Mouse (Mus musculus): ENCODE measurements around the gene St3gal6. TPM values are rescaled to one million over a fixed set of nuclear protein-coding genes. Genes with fewer than 3 reads are reported as not detected.

The St3gal6 gene
- polyA plus RNA-seq, 1 experiment, result 12.0 TPM

DNA sequence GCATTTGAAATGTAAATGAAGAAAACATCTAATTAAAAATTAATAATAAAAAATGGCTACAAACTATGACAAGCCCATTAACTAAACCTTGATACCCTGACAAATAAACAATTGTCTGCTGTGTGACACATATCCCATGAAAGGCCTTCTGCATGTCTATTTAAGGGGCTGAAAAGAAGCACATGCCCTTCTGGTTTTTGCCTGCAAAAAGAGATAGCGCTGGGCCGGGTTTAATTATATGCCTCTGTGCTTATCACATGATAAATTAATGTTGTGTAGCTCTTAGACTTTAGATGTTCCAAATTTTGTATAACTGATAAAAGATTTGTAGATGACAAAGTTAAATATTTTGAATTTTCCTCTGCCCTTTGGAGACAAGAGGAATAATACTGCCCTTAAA, 9.2 kb upstream of the St3gal6 start:
- Histone ChIP-seq H3K36me3 (ENCODE audit: control insufficient read depth, insufficient read depth, low read length) (no peaks in the 10 kb centered on the region), H3K27me3 (ENCODE audit: control insufficient read depth, insufficient read depth, low read length) (no peaks in the 10 kb centered on the region), H3K4me3 (ENCODE audit: extremely low read depth, insufficient read depth, insufficient read length) (no peak overlapping the region), H3K4me1 (ENCODE audit: control insufficient read depth, insufficient read depth, insufficient read length) (peaks cover 3% of the 10 kb centered on the region; the same call in 1 of the 2 replicates), H3K27ac (ENCODE audit: insufficient read depth, low read length) (no peak overlapping the region)
- TF ChIP-seq POLR2A (IDR thresholded peaks at IDR 0.05; ENCODE audit: low read depth, low read length) (no peak), CTCF (IDR thresholded peaks at IDR 0.05; ENCODE audit: extremely low read depth, insufficient read depth, insufficient read length, insufficient replicate concordance) (no peak)
- WGBS, result 84% methylated on average over 2 of the region's 2 CpGs
- DNase-seq (ENCODE audit: low read depth in 1 of 2, low spot score in 2 of 2), result no peak

DNA sequence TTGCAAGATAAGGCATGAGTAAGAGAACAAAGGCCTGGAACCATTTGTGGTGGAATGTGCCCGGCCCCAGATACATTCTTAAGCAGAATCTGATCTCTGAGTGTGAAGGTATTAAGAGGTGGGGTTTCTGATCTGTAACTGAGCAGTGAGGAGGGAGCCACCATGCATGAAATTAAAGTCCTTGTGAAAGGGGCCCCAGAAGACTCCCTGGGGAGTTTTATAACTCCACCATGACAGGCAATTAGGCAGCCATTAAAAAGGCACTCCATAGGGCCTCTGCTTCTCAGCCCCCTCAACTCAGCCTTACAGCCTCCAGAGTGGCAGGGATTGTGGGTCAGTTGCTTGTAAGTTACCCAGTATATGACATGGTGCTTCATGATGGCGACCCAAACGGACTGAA, 8.5 kb upstream of the St3gal6 start:
- 80% methylated on average over 3 of the region's 3 CpGs for WGBS
- no peak overlapping the region for H3K4me3 ChIP-seq (ENCODE audit: extremely low read depth, insufficient read depth, insufficient read length)

DNA sequence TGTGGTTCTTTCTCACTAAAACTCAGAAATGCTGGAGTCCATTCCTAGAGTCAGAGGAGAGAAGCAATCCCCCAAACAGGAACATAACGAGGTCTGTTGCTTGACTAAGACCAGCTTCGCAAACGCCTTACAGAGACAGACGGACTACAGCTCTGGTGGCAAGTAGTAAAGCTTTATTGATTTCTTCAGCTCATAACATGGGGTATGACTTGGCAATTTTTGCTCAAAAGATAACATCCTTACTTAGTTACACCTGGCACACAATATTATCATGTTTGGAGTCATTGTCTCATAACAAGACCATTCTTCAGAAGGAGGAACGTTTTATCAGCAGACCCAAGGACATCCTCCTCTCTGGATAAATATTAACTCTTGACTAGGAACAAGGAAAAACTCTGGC, 3.8 kb upstream of the St3gal6 start:
- no peak for TF ChIP-seq POLR2A (IDR thresholded peaks at IDR 0.05; ENCODE audit: low read depth, low read length)
- no peak for TF ChIP-seq CTCF (IDR thresholded peaks at IDR 0.05; ENCODE audit: extremely low read depth, insufficient read depth, insufficient read length, insufficient replicate concordance)
- H3K36me3 ChIP-seq (ENCODE audit: control insufficient read depth, insufficient read depth, low read length), result no peaks in the 10 kb centered on the region
- H3K4me1 ChIP-seq (ENCODE audit: control insufficient read depth, insufficient read depth, insufficient read length), result no peaks in the 10 kb centered on the region
- H3K27ac ChIP-seq (ENCODE audit: insufficient read depth, low read length), result no peak overlapping the region
- H3K4me3 ChIP-seq (ENCODE audit: extremely low read depth, insufficient read depth, insufficient read length), result no peak overlapping the region
- WGBS, result 86% methylated on average over 5 of the region's 5 CpGs
- peaks cover 3% of the 10 kb centered on the region; the same call in 1 of the 2 replicates for H3K27me3 ChIP-seq (ENCODE audit: control insufficient read depth, insufficient read depth, low read length)
- DNase-seq (ENCODE audit: low read depth in 1 of 2, low spot score in 2 of 2), result no peak

More for the DNA sequence above, 8.5 kb upstream of the St3gal6 start:
- TF ChIP-seq CTCF (IDR thresholded peaks at IDR 0.05; ENCODE audit: extremely low read depth, insufficient read depth, insufficient read length, insufficient replicate concordance), result no peak
- TF ChIP-seq POLR2A (IDR thresholded peaks at IDR 0.05; ENCODE audit: low read depth, low read length), result no peak
- no peak overlapping the region for H3K27ac ChIP-seq (ENCODE audit: insufficient read depth, low read length)
- no peaks in the 10 kb centered on the region for H3K36me3 ChIP-seq (ENCODE audit: control insufficient read depth, insufficient read depth, low read length)
- H3K27me3 ChIP-seq (ENCODE audit: control insufficient read depth, insufficient read depth, low read length), result no peaks in the 10 kb centered on the region
- DNase-seq (ENCODE audit: low read depth in 1 of 2, low spot score in 2 of 2), result no peak
- H3K4me1 ChIP-seq (ENCODE audit: control insufficient read depth, insufficient read depth, insufficient read length), result peaks cover 3% of the 10 kb centered on the region; the same call in 1 of the 2 replicates

DNA sequence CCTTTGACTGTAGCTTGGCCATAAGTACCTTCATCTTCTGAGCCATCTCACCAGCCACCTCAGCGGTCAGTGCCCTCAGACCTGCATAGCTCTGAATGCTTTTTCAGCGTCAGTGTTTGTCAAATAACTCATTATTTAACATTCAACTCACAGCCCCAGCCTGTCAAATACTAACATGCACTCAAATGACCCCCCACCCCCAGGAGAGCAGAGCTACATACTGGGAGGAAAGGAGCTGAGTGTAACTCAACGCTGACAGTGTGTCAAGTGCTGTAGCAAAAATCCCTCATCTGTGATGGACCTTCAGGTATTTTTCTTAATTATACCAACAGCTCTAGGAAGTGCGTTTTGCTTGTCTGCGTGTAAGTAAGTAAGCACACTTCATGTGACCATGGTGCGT, 2.7 kb upstream of the St3gal6 start:
- no peak overlapping the region for H3K27ac ChIP-seq (ENCODE audit: insufficient read depth, low read length)
- WGBS, result 94% methylated on average over 6 of the region's 6 CpGs
- TF ChIP-seq CTCF (IDR thresholded peaks at IDR 0.05; ENCODE audit: extremely low read depth, insufficient read depth, insufficient read length, insufficient replicate concordance) (no peak), POLR2A (IDR thresholded peaks at IDR 0.05; ENCODE audit: low read depth, low read length) (no peak)

DNA sequence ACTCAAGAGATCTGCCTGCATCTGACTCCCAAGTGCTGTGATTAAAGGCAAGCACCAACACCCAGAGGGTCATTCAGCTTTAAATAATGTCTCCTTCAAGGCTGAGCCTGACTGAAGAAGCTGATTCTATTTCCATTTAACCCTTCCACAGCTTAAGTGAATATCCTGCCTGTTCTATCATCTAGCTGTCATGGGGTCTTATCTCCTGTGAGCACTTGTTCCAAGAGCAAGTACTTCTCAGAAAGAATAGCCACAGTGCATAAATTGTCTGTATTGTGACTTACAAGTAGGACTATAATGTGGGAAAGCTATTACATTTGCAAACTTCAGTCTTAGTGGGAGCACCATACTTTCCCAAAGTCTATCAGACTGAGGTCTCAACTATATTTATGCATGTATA, 1.8 kb upstream of the St3gal6 start:
- Histone ChIP-seq H3K36me3 (ENCODE audit: control insufficient read depth, insufficient read depth, low read length) (no peaks in the 10 kb centered on the region), H3K4me3 (ENCODE audit: extremely low read depth, insufficient read depth, insufficient read length) (no peak overlapping the region), H3K4me1 (ENCODE audit: control insufficient read depth, insufficient read depth, insufficient read length) (no peaks in the 10 kb centered on the region), H3K27ac (ENCODE audit: insufficient read depth, low read length) (no peak overlapping the region), H3K27me3 (ENCODE audit: control insufficient read depth, insufficient read depth, low read length) (peaks cover 3% of the 10 kb centered on the region; the same call in 1 of the 2 replicates)
- TF ChIP-seq POLR2A (IDR thresholded peaks at IDR 0.05; ENCODE audit: low read depth, low read length) (no peak), CTCF (IDR thresholded peaks at IDR 0.05; ENCODE audit: extremely low read depth, insufficient read depth, insufficient read length, insufficient replicate concordance) (no peak)
- DNase-seq (ENCODE audit: low read depth in 1 of 2, low spot score in 2 of 2), result no peak

More for the DNA sequence above, 2.7 kb upstream of the St3gal6 start:
- Histone ChIP-seq H3K36me3 (ENCODE audit: control insufficient read depth, insufficient read depth, low read length) (no peaks in the 10 kb centered on the region), H3K4me1 (ENCODE audit: control insufficient read depth, insufficient read depth, insufficient read length) (no peaks in the 10 kb centered on the region), H3K4me3 (ENCODE audit: extremely low read depth, insufficient read depth, insufficient read length) (no peak overlapping the region), H3K27me3 (ENCODE audit: control insufficient read depth, insufficient read depth, low read length) (peaks cover 3% of the 10 kb centered on the region; the same call in 1 of the 2 replicates)
- no peak for DNase-seq (ENCODE audit: low read depth in 1 of 2, low spot score in 2 of 2)

DNA sequence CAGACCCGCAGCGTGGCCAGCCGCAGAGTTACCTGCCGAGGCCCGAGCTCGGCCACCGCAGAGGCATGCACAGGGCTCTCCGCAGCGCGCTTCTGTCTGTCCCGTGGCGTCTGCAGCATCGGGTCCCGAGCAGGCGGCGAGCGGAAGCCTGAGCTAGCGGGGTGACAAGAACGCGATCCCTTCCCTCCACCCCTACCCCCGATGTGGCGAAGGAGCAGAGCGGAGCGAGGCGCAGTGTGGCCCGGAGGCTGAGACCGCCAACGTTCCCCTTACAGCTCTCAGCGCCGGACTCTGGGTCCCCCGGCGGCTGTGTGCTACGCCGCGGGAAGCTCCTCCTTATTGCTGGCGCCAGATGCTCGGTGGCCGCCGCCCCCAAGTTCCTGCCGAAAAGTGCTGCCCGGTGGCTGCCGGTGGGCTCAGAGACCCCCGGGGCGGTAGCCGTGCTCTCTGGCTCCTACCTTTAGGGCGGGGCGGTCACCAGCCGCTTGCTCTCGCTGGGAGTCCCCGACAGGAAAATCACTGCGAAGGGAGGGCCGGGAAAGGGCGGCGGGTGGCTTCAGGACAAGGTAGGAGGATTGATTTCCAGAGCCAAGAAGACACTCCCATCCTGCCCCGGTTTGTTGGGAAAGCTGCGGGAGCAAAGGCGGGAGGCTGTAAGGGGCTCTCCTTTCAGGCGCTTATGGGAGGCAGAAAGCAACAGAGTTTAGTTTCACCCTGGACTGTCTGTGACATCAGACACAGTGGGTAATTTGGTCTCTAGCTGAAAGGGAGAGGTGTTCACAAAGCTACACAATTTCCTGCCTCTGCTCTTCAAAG, 791 bp downstream of the St3gal6 start:
- TF ChIP-seq POLR2A (IDR thresholded peaks at IDR 0.05; ENCODE audit: low read depth, low read length) (peak; percentile 13; the same call in 1 of the 2 replicates), CTCF (IDR thresholded peaks at IDR 0.05; ENCODE audit: extremely low read depth, insufficient read depth, insufficient read length, insufficient replicate concordance) (no peak)
- Histone ChIP-seq H3K27ac (ENCODE audit: insufficient read depth, low read length) (peak overlapping the region; percentile 72), H3K4me1 (ENCODE audit: control insufficient read depth, insufficient read depth, insufficient read length) (no peaks in the 10 kb centered on the region; the same call in 1 of the 2 replicates), H3K36me3 (ENCODE audit: control insufficient read depth, insufficient read depth, low read length) (no peaks in the 10 kb centered on the region), H3K27me3 (ENCODE audit: control insufficient read depth, insufficient read depth, low read length) (peaks cover 3% of the 10 kb centered on the region; the same call in 1 of the 2 replicates), H3K4me3 (ENCODE audit: extremely low read depth, insufficient read depth, insufficient read length) (peak overlapping the region; percentile 83)
- 2% methylated on average over 54 of the region's 58 CpGs for WGBS
- DNase-seq (ENCODE audit: low read depth in 1 of 2, low spot score in 2 of 2), result peak in 1 of 2 experiments; percentile 61

DNA sequence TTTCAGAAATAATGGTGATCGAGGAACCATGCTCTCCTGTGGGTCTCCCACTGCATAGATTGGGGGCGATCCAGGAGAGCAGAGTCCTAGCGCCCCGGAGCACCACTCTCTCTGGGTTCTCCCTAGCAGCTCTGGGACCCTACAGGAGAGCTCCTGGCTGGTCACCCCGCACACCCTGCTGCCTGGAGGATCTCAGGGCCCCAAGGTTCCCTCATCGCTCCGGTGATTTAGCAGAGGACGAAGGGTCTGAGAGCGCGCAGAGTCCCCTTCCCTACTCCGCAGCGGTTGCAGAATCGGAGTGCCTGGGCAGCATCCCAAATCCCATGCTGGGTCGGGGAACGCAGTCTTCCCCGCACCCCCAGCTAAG, 1.4 kb downstream of the St3gal6 start:
- Histone ChIP-seq H3K36me3 (ENCODE audit: control insufficient read depth, insufficient read depth, low read length) (no peaks in the 10 kb centered on the region), H3K27ac (ENCODE audit: insufficient read depth, low read length) (peak overlapping the region; percentile 72), H3K4me3 (ENCODE audit: extremely low read depth, insufficient read depth, insufficient read length) (peak overlapping the region; percentile 83), H3K27me3 (ENCODE audit: control insufficient read depth, insufficient read depth, low read length) (peaks cover 3% of the 10 kb centered on the region; the same call in 1 of the 2 replicates), H3K4me1 (ENCODE audit: control insufficient read depth, insufficient read depth, insufficient read length) (no peaks in the 10 kb centered on the region; the same call in 1 of the 2 replicates)
- DNase-seq (ENCODE audit: low read depth in 1 of 2, low spot score in 2 of 2), result no peak
- 2% methylated on average over 16 of the region's 16 CpGs for WGBS
- TF ChIP-seq CTCF (IDR thresholded peaks at IDR 0.05; ENCODE audit: extremely low read depth, insufficient read depth, insufficient read length, insufficient replicate concordance) (no peak), POLR2A (IDR thresholded peaks at IDR 0.05; ENCODE audit: low read depth, low read length) (no peak)
